Mouse (Mus musculus) olfactory bulb, adult 2 months (tissue): ENCODE data around the gene Olfr1040.

Source experiments
- CTCF ChIP-seq: fragments of 200-500 bp; IDR thresholded peaks from 2 replicates; pipeline ENCODE4 v1.5.1; 2012; ENCODE audit warnings: low read depth, mild to moderate bottlenecking, low read length, moderate library complexity; ENCODE audit not compliant: insufficient read depth
- POLR2A ChIP-seq: fragments of 200-500 bp; IDR thresholded peaks from 2 replicates; pipeline ENCODE4 v1.6.1; 2012; ENCODE audit warnings: mild to moderate bottlenecking, low read depth, low read length, moderate library complexity; ENCODE audit not compliant: insufficient read depth

DNA sequence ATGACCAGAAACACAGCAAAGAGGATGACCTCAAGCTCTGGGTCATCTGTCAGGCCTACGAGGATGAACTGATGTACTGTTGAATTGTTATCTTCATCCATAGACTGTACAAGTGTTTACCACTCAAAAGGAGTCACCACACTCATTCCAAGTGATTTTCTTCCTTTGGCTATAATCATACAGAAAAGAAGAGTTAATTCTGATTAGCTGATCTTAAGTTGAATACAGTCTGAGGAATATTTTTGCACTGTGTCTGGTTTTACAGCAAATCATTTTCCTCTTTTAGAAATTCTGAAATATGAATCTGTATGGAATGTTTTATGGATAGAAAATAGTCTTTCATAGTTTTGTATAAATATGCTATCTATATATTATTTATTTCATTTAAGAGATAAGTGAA lies at the start of gene Olfr1040:
- TF ChIP-seq POLR2A = no peak
- no peak for TF ChIP-seq CTCF
